Comparison of ENCODE assay signal across 8 mouse cellular contexts in the genomic region with DNA sequence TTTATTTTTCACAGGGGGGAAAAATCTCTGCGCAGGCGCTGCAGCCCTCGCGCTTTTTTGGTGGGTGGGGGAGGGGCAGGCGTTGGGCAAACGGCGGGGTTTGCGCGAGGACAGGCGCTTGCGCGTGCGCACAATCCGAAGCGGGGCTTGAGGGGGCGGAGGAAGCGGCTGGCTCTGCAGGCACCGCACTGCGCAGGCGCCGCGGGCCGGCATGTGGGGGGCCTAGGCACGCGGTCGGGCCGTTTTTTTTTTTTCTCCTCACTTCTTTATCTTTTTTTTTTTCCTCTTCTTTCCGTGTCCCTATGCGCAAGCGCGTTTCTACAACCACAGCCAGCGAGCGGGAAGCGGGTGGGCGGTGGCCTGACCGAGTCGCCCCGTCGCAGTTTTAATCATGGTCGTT. TPM values are rescaled to one million over a fixed set of nuclear protein-coding genes. Genes with fewer than 3 reads are reported as not detected.
A peak's percentile ranks its signal among the peaks of the same experiment; 100 is the strongest.
DNase-seq lines count a peak whose midpoint lies in the region; ATAC-seq and TF ChIP-seq lines count a peak whose summit lies in the region.

No protein-coding gene starts in this region.

- H3K4me3 ChIP-seq in gastrocnemius, adult 2 months, result peak overlapping the region; percentile 91

- no peak for TF ChIP-seq CTCF in gastrocnemius, adult 2 months (IDR thresholded peaks at IDR 0.05)

- peak overlapping the region; percentile 100 for H3K27ac ChIP-seq in gastrocnemius, adult 2 months

- peak; percentile 94 for DNase-seq in T-cell, adult 2 months (ENCODE audit: low spot score)
- peak; percentile 91 to 98 for DNase-seq in cerebellum, postnatal 25 days
- peak; percentile 98 for DNase-seq in gastrocnemius, adult 2 months
- DNase-seq in induced T-regulatory cell, adult 2 months (ENCODE audit: low read depth), result peak; percentile 95
- peak; percentile 87 to 98 for DNase-seq in left cerebral cortex, postnatal 10 days (ENCODE audit: extremely low spot score in 1 of 2, low spot score in 2 of 2)
- DNase-seq in right cerebral cortex, postnatal 36 days (ENCODE audit: low spot score in 2 of 2), result peak; percentile 80 to 85
- peak; percentile 94 to 96 for DNase-seq in urinary bladder, postnatal 4 days (ENCODE audit: low spot score in 2 of 2)

- intact Hi-C loops in gastrocnemius, adult 2 months (cut with DNase I), result no loop called here
- intact Hi-C loops in left cerebral cortex, postnatal 10 days (cut with DNase I), result no loop called here

- peak; percentile 28 for ATAC-seq in megakaryocyte progenitor cell, adult 5-6 weeks (replicated peaks; ENCODE audit: poor library complexity)

RNA-seq across cellular contexts. Expression of a gene that starts 2.9 kb away (rescaled TPM):
- total RNA-seq in gastrocnemius, adult 2 months (2021), result 100 to 1,000 TPM; 131 to 143 TPM
- total RNA-seq in left cerebral cortex, postnatal 10 days (2021), result 100 to 1,000 TPM; 459 to 475 TPM
- 419 and 433 TPM in 2 replicates for total RNA-seq in megakaryocyte progenitor cell, adult 5-6 weeks (2015)
- total RNA-seq in megakaryocyte progenitor cell, adult 5-6 weeks (2017), result 342 and 343 TPM in 2 replicates

RNA-seq across cellular contexts. Expression of a gene that starts 13.8 kb away (rescaled TPM):
- 100 to 1,000 TPM; 173 to 338 TPM for total RNA-seq in gastrocnemius, adult 2 months (2021)
- 10 to 100 TPM; 40.8 to 43.3 TPM for total RNA-seq in left cerebral cortex, postnatal 10 days (2021)
- total RNA-seq in megakaryocyte progenitor cell, adult 5-6 weeks (2015), result 139 and 180 TPM in 2 replicates
- total RNA-seq in megakaryocyte progenitor cell, adult 5-6 weeks (2017), result 93.3 and 110 TPM in 2 replicates

RNA-seq across cellular contexts. Expression of a gene that starts 22.4 kb away (rescaled TPM):
- 1 to 10 TPM; 2.6 to 7.3 TPM for total RNA-seq in gastrocnemius, adult 2 months (2021)
- total RNA-seq in left cerebral cortex, postnatal 10 days (2021), result 1 to 10 TPM; 2.4 to 2.7 TPM
- 16.1 and 22.9 TPM in 2 replicates for total RNA-seq in megakaryocyte progenitor cell, adult 5-6 weeks (2015)
- total RNA-seq in megakaryocyte progenitor cell, adult 5-6 weeks (2017), result 4.3 and 7.0 TPM in 2 replicates

RNA-seq across cellular contexts. Expression of a gene that starts 22.5 kb away (rescaled TPM):
- under 1 TPM; 0.71 to 0.89 TPM for total RNA-seq in gastrocnemius, adult 2 months (2021)
- 1 to 10 TPM in 1 of 2 experiments, under 1 TPM in 1; 0.83 to 3.5 TPM for total RNA-seq in left cerebral cortex, postnatal 10 days (2021)
- 47.6 and 48.3 TPM in 2 replicates for total RNA-seq in megakaryocyte progenitor cell, adult 5-6 weeks (2015)
- 53.9 and 56.3 TPM in 2 replicates for total RNA-seq in megakaryocyte progenitor cell, adult 5-6 weeks (2017)

RNA-seq across cellular contexts. Expression of a gene that starts 43.9 kb away (rescaled TPM):
- 10 to 100 TPM; 27.1 to 31.3 TPM for total RNA-seq in gastrocnemius, adult 2 months (2021)
- 10 to 100 TPM; 34.7 to 39.6 TPM for total RNA-seq in left cerebral cortex, postnatal 10 days (2021)
- 14.7 and 18.4 TPM in 2 replicates for total RNA-seq in megakaryocyte progenitor cell, adult 5-6 weeks (2015)
- 12.3 and 15.7 TPM in 2 replicates for total RNA-seq in megakaryocyte progenitor cell, adult 5-6 weeks (2017)

Comparison
In these comparisons a context has a peak if more than half of its experiments do, and no peak if none do; other contexts are left out.
1. Peak in every context shown above with its lines: DNase-seq, ATAC-seq, H3K4me3 ChIP-seq and H3K27ac ChIP-seq.